Mouse (Mus musculus): Measurements from ENCODE around the gene Orc1.

DNA sequence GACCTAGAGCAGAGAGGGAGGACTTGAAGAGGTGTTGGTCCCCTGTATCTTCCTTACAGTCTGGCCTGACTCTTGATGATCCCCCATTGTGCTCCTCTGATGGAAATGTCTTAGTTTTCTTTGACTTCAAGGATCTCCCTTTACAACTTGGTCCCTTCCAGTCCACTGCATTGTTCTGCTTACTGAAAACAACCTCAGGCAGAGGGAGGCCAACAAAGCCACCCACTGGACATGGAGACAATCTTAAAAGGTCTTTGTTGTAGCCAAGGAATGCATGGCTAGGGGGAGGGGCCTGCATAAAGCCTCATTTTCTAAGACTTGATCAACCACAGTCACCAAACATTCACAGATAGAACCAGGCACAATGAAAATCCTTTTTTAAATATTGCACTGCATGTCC lies 55.9 kb downstream of the Orc1 start:
- TF ChIP-seq CTCF (IDR thresholded peaks at IDR 0.05; ENCODE audit: low read depth, low read length) = no peak
- TF ChIP-seq EP300 (IDR thresholded peaks at IDR 0.05; ENCODE audit: insufficient read depth, low read depth, low read length) = peak; percentile 72; the same call in 1 of the 2 replicates
- TF ChIP-seq POLR2A (IDR thresholded peaks at IDR 0.05; ENCODE audit: insufficient read depth, low read length) = no peak

Data from ES-Bruce4 (cell line).